Comparison of ENCODE assay signal across 10 mouse cellular contexts in the genomic region with DNA sequence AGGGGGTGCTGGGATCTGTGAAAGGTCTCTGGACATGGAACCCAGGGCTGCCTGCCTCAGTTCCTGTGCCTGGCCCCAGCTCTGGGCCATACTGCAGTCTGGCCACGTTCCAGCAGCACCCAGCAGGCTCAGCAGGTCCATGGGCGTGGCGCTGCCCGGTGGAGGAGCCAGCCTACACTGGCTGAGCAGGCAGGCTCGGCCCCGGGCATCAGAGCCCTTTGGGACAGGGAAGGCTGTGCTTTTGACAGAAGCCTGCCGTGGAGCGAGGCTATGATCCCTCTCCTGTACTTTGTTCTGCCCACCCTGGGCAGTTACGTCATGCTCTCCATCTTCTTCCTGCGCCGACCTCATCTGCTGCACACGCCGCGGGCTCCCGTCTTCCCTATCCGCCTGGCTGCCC. TPM values are rescaled to one million over a fixed set of nuclear protein-coding genes. Genes with fewer than 3 reads are reported as not detected.
DNase-seq lines count a peak whose midpoint lies in the region; ATAC-seq and TF ChIP-seq lines count a peak whose summit lies in the region.
"Had no signal": no experiment of that assay in that cellular context is flagged by ENCODE, and none has a peak within 500 bp of the region (broad histone marks: within the 10 kb centered on the region; RNA-seq: fewer than 3 reads in every experiment).

A gene (plus strand): TSS at position 134 of the 400 bp plus-strand sequence.

- peaks cover 33% of the 10 kb centered on the region for H3K36me3 ChIP-seq in midbrain, embryonic 15.5 days (replicated peaks)
- peaks cover 88% of the 10 kb centered on the region for H3K36me3 ChIP-seq in midbrain, embryonic 13.5 days
- H3K36me3 ChIP-seq in intestine, postnatal 0 days (ENCODE audit: control insufficient read depth, insufficient read depth) = peaks cover 94% of the 10 kb centered on the region

- peak; percentile 11 for DNase-seq in cerebellum, adult 9-10 months
- DNase-seq in cerebellum, postnatal 36 days = no peak
- DNase-seq in natural killer cell, adult 2 months (ENCODE audit: low spot score in 2 of 2) = no peak
- no peak for DNase-seq in left cerebral cortex, adult 11 months (ENCODE audit: low spot score)
- DNase-seq: right cerebral cortex, postnatal 14 days had no signal

- no peak within 1 kb of the TSS for H3K4me3 ChIP-seq in midbrain, embryonic 15.5 days
- H3K4me3 ChIP-seq in midbrain, embryonic 13.5 days (replicated peaks) = no peak within 1 kb of the TSS
- no peak within 1 kb of the TSS for H3K4me3 ChIP-seq in intestine, postnatal 0 days (ENCODE audit: low read depth, low read length)
- H3K4me3 ChIP-seq: neural tube, embryonic 12.5 days had no signal

- TF ChIP-seq CTCF in intestine, postnatal 0 days (IDR thresholded peaks at IDR 0.05; ENCODE audit: low read depth) = no peak

- H3K4me1 ChIP-seq in midbrain, embryonic 15.5 days = peaks cover 17% of the 10 kb centered on the region
- H3K4me1 ChIP-seq in midbrain, embryonic 13.5 days (replicated peaks) = peaks cover 18% of the 10 kb centered on the region
- H3K4me1 ChIP-seq in intestine, postnatal 0 days (replicated peaks; ENCODE audit: control insufficient read depth, insufficient read depth, low read length) = peaks cover 12% of the 10 kb centered on the region; the same call in 1 of the 2 replicates

- no peak within 1 kb of the TSS for H3K4me2 ChIP-seq in midbrain, embryonic 15.5 days
- no peak within 1 kb of the TSS for H3K4me2 ChIP-seq in midbrain, embryonic 13.5 days (replicated peaks)
- no peak within 1 kb of the TSS for H3K4me2 ChIP-seq in intestine, postnatal 0 days (replicated peaks; ENCODE audit: low read depth)
- H3K4me2 ChIP-seq: neural tube, embryonic 12.5 days had no signal

- no peak within 1 kb of the TSS for H3K9ac ChIP-seq in midbrain, embryonic 15.5 days
- no peak within 1 kb of the TSS for H3K9ac ChIP-seq in midbrain, embryonic 13.5 days (replicated peaks)
- no peak within 1 kb of the TSS for H3K9ac ChIP-seq in intestine, postnatal 0 days (ENCODE audit: low read depth, low read length)
- H3K9ac ChIP-seq: neural tube, embryonic 12.5 days had no signal

- 0 out of 2 replicates have a peak, but pooled peaks have one; percentile 21 for ATAC-seq in midbrain, embryonic 15.5 days (replicated peaks)
- ATAC-seq in midbrain, embryonic 13.5 days = no peak; the same call in 1 of the 2 replicates
- no peak; the same call in 1 of the 2 replicates for ATAC-seq in intestine, postnatal 0 days
- ATAC-seq in neutrophil, adult 5-6 weeks (ENCODE audit: extremely low read depth, insufficient number of reproducible peaks, low FRiP score, poor library complexity, severe bottlenecking) = no peak

- WGBS in midbrain, embryonic 15.5 days = 89% methylated on average over 16 of the region's 16 CpGs
- 91% methylated on average over 16 of the region's 16 CpGs for WGBS in midbrain, embryonic 13.5 days
- 65% methylated on average over 16 of the region's 16 CpGs for WGBS in intestine, postnatal 0 days

- no peaks in the 10 kb centered on the region for H3K27me3 ChIP-seq in midbrain, embryonic 15.5 days (replicated peaks)
- no peaks in the 10 kb centered on the region for H3K27me3 ChIP-seq in midbrain, embryonic 13.5 days
- H3K27me3 ChIP-seq in intestine, postnatal 0 days (replicated peaks; ENCODE audit: control insufficient read depth, insufficient read depth, low read length) = no peaks in the 10 kb centered on the region
- H3K27me3 ChIP-seq: neural tube, embryonic 12.5 days had no signal

- H3K9me3 ChIP-seq in midbrain, embryonic 15.5 days = no peaks in the 10 kb centered on the region
- H3K9me3 ChIP-seq in midbrain, embryonic 13.5 days = no peaks in the 10 kb centered on the region
- no peaks in the 10 kb centered on the region for H3K9me3 ChIP-seq in intestine, postnatal 0 days (ENCODE audit: control insufficient read depth)
- H3K9me3 ChIP-seq: neural tube, embryonic 12.5 days had no signal

- no peak within 1 kb of the TSS for H3K27ac ChIP-seq in midbrain, embryonic 15.5 days
- no peak within 1 kb of the TSS for H3K27ac ChIP-seq in midbrain, embryonic 13.5 days
- H3K27ac ChIP-seq in intestine, postnatal 0 days (ENCODE audit: low read depth, low read length) = 0 out of 2 replicates have a peak within 1 kb of the TSS, but pooled peaks have one; percentile 15
- H3K27ac ChIP-seq: neural tube, embryonic 12.5 days had no signal

RNA-seq across cellular contexts. Expression of the gene that starts here (rescaled TPM):
- polyA plus RNA-seq in midbrain, embryonic 15.5 days (2015; fragmentation: Nextera tagmentation; extraction: Ambion mirVana) = 2.2 and 2.3 TPM in 2 replicates
- 2.5 and 2.9 TPM in 2 replicates for polyA plus RNA-seq in midbrain, embryonic 13.5 days (2015; fragmentation: Nextera tagmentation; extraction: Ambion mirVana)
- polyA plus RNA-seq in intestine, postnatal 0 days (2015; fragmentation: Nextera tagmentation; extraction: Ambion mirVana) = 13.9 and 14.6 TPM in 2 replicates
- total RNA-seq in neutrophil, adult 5-6 weeks (2017) = 25.8 and 26.5 TPM in 2 replicates
